Mouse (Mus musculus) central nervous system, embryonic 11.5 days (tissue): ENCODE measurements around the gene Ndufv2. TPM values are rescaled to one million over a fixed set of nuclear protein-coding genes. Genes with fewer than 3 reads are reported as not detected.

Experiments used
- polyA plus RNA-seq: library from polyadenylated mRNA; depleted of rRNA; stranded (reverse); fragments of >200 nt; gene quantifications from 2 replicates; pipeline ENCODE4 v1.2.3, GENCODE M21; 2012; rRNA removed

Ndufv2 gene
- polyA plus RNA-seq = 146 and 150 TPM in 2 replicates

DNA sequence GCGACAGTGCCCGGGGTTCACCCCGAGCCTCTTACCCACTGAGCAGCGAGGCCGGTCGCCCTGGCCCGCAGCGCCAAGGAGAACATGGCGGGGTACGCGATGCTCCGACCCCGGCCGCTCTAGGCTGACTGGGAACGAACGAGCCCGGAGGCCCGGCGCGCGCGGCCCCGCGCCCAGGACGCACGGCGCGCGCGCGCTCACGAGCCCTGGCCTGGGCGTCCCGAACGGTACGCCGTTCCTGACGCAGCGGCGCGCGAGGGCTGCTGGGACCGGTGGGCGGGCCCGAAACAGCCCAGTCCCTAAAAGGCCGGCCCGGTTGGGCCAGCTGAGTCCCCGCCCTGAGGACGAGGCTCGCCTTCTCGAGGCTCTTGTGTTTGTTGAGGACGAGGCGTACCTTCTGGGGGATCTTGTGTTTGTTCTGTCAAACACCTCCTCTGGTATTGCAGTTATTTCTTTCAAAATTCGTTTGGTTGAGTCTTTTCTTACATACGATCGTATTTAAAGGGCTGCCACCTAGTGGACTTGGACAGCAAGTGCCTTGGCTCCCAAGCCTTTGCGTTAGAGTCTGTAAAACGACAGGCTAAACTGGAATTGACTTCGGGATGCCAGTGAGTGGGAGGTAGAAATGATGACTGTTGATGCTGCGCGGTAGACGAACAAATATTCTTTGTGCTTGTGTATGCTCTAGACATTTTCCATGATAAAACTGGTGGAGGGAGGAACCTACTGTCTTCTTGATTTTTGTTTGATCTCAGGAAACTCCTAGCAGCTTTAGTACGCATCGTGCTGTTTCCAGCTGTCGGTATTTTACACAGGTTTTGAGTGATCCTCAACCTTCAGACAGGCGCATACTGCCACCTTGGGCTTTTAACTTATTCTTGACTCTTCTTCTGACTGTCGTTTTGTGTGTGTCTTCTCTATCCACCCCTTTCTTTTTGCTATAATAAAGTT is at the start of gene Ndufv2:
Gene Ndufv2 (minus strand): TSS at position 180 of the 951 bp plus-strand sequence.

DNA sequence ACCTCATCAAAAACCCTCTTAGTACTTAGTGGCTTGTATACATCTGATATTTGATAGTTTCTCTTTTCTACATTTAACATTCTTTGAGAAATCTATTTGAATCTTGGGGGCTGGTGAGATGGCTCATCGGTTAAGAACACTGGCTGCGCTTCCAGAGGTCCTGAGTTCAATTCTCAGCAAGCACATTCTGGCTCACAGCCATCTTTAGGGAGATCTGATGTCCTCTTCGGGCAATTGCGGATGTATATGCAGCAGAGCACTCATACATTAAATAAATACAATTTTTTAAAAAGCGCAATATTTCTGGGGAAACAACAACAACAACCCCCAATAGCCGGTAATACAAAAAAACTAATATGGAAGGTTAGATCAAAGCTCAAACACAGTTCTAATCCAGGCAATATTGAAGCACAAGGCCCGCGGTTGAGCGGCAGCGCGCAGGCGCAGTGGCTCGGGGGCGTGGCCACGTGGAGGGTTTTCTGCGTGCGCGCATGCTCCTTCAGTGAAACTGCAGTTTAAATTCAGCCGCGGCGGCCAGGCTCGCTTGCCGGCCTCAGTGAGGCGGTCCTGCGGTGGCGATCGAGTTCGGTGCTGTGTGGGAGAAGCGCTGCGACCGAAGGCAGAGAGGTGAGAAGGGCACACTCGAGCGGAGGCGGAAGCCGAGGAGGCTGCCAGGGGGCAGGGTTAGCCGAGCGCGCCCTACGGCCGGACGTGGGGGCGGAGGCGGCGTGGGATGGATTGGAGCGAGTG is 21.9 kb upstream of the Ndufv2 start, which contains the start of gene Ddx11:
Gene Ddx11 (plus strand): TSS at position 455 of the 750 bp plus-strand sequence.

GRCm38 (mm10) chr17:66111402-66111959 is 10.1 kb upstream of the Ndufv2 start, which contains the start of gene Washc1:
Gene Washc1 (plus strand): TSS chr17:66111545.

GRCm38 (mm10) chr17:66076934-66077333 is 24.4 kb downstream of the Ndufv2 start, which contains the start of gene Ankrd12:
Gene Ankrd12 (minus strand): TSS chr17:66077089.

Other genes with a start within 250 kb of the Ndufv2 start
- 31.1 and 65.7 TPM in 2 replicates for gene Ralbp1, start 215.8 kb downstream of the Ndufv2 start, polyA plus RNA-seq
- gene Twsg1, start 150.3 kb downstream of the Ndufv2 start, polyA plus RNA-seq = 38.3 and 65.9 TPM in 2 replicates
- 7.9 and 9.9 TPM in 2 replicates for gene Ankrd12, start 24.5 kb downstream of the Ndufv2 start, polyA plus RNA-seq
- 28.5 and 37.5 TPM in 2 replicates for gene Washc1, start 10.0 kb upstream of the Ndufv2 start, polyA plus RNA-seq
- gene Ddx11, start 22.0 kb upstream of the Ndufv2 start, polyA plus RNA-seq = 31.2 and 31.3 TPM in 2 replicates